Mouse (Mus musculus) forebrain, embryonic 11.5 days (tissue): ENCODE measurements around the gene Prss53. TPM values are rescaled to one million over a fixed set of nuclear protein-coding genes. Genes with fewer than 3 reads are reported as not detected.
"Not testable (repeated sequence)": the region's sequence is repeated elsewhere in the genome, so short reads cannot be mapped to it uniquely, and the experiment has no call there.

ENCODE experiments used
- ATAC-seq: fragments of 200-750 bp; cut with Nextera tagmentation; replicated peaks from 2 replicates; pipeline ENCODE4 v1.8.0; 2017; ENCODE audit warnings: moderate TSS enrichment; ENCODE audit not compliant: low FRiP score
- DNase-seq: peaks from one replicate; pipeline ENCODE4 v3.0.0-alpha.2; 2017; ENCODE audit warnings: low spot score
- H3K27ac ChIP-seq: fragments of 300-500 bp; sonication (generic); 2 replicates; pipeline ENCODE4 v1.5.1; 2014; ENCODE audit warnings: low read depth, low read length
- H3K27me3 ChIP-seq: fragments of 300-500 bp; sonication (generic); 2 replicates; pipeline ENCODE4 v1.6.1; 2014; ENCODE audit warnings: mild to moderate bottlenecking, low read length, mixed read lengths; ENCODE audit not compliant: control insufficient read depth, insufficient read depth
- H3K36me3 ChIP-seq: fragments of 300-500 bp; sonication (generic); 2 replicates; pipeline ENCODE4 v1.6.1; 2014; ENCODE audit warnings: mild to moderate bottlenecking, low read length, moderate library complexity, mixed read lengths; ENCODE audit not compliant: control insufficient read depth, insufficient read depth
- H3K4me1 ChIP-seq: fragments of 300-500 bp; sonication (generic); replicated peaks from 2 replicates; pipeline ENCODE4 v1.6.1; 2014; ENCODE audit warnings: low read length, mixed read lengths; ENCODE audit not compliant: control insufficient read depth, insufficient read depth
- H3K4me2 ChIP-seq: fragments of 300-500 bp; sonication (generic); 2 replicates; pipeline ENCODE4 v1.6.1; 2014; ENCODE audit warnings: low read depth, mild to moderate bottlenecking, low read length, moderate library complexity, mixed read lengths; ENCODE audit not compliant: severe bottlenecking
- H3K4me3 ChIP-seq: fragments of 300-500 bp; sonication (generic); 2 replicates; pipeline ENCODE4 v1.5.1; 2014; ENCODE audit warnings: low read depth, low read length
- H3K9ac ChIP-seq: fragments of 300-500 bp; sonication (generic); 2 replicates; pipeline ENCODE4 v1.6.1; 2014; ENCODE audit warnings: low read length
- H3K9me3 ChIP-seq: fragments of 300-500 bp; sonication (generic); 2 replicates; pipeline ENCODE4 v1.6.1; 2016; ENCODE audit warnings: low read length, mixed read lengths; ENCODE audit not compliant: control insufficient read depth
- WGBS: fragments of 180-500 bp; shearing (Covaris S2); extraction: QIAGEN DNeasy Blood & Tissue Kit; methylation state at CpG from one replicate; pipeline ENCODE4 v1.1.7; 2014; 5-methylcytosine and 5-hydroxymethylcytosine counted together
- polyA plus RNA-seq: library from polyadenylated mRNA; unstranded; fragments of >200 nt; fragmentation: Nextera tagmentation; extraction: Ambion mirVana; gene quantifications from 2 replicates; pipeline ENCODE4 v1.2.1, GENCODE M21; 2014

The Prss53 gene
- polyA plus RNA-seq, 1 experiment from 2014 or later, result 0.56 TPM

GRCm38 (mm10) chr7:127907939-127908338, 17.2 kb upstream of the Prss53 start:
- DNase-seq (no peak), ATAC-seq (no peak)
- Histone ChIP-seq H3K27ac (no peak overlapping the region), H3K9me3 (no peaks in the 10 kb centered on the region), H3K27me3 (no peaks in the 10 kb centered on the region), H3K9ac (no peak overlapping the region), H3K4me1 (peaks cover 7% of the 10 kb centered on the region), H3K36me3 (peaks cover 13% of the 10 kb centered on the region), H3K4me2 (no peak overlapping the region), H3K4me3 (no peak overlapping the region)
- 94% methylated on average over 12 of the region's 12 CpGs for WGBS

GRCm38 (mm10) chr7:127903971-127904796, 13.4 kb upstream of the Prss53 start, which contains the start of gene Bckdk:
TSS of gene Bckdk (plus strand) at chr7:127904082.
- ATAC-seq (peak; percentile 93), DNase-seq (peak; percentile 89)
- Histone ChIP-seq H3K27ac (peak within 1 kb of the TSS; percentile 63; the same call in 1 of the 2 replicates), H3K27me3 (no peaks in the 10 kb centered on the region), H3K4me2 (peak within 1 kb of the TSS; percentile 86), H3K36me3 (peaks cover 13% of the 10 kb centered on the region), H3K9me3 (no peaks in the 10 kb centered on the region), H3K9ac (peak within 1 kb of the TSS; percentile 87), H3K4me3 (peak within 1 kb of the TSS; percentile 71), H3K4me1 (peaks cover 3% of the 10 kb centered on the region; the same call in 1 of the 2 replicates)
- 8% methylated on average over 38 of the region's 38 CpGs for WGBS

- WGBS, result 90% methylated on average over 2 of the region's 2 CpGs
- Histone ChIP-seq H3K27me3 (no peaks in the 10 kb centered on the region), H3K27ac (no peak overlapping the region), H3K4me2 (no peak overlapping the region), H3K9me3 (no peaks in the 10 kb centered on the region), H3K4me1 (peaks cover 3% of the 10 kb centered on the region; the same call in 1 of the 2 replicates), H3K9ac (no peak overlapping the region), H3K4me3 (no peak overlapping the region), H3K36me3 (peaks cover 2% of the 10 kb centered on the region; the same call in 1 of the 2 replicates)
- no peak for ATAC-seq
- no peak for DNase-seq
These were observed 11.0 kb upstream of the Prss53 start for GRCm38 (mm10) chr7:127901772-127902171.

- 53% methylated on average over 7 of the region's 7 CpGs for WGBS
These were observed 9.2 kb upstream of the Prss53 start for GRCm38 (mm10) chr7:127899997-127900396.

GRCm38 (mm10) chr7:127898179-127898956, 7.6 kb upstream of the Prss53 start:
- H3K4me3 ChIP-seq, result no peak overlapping the region
- ATAC-seq (no peak), DNase-seq (no peak)
- H3K9ac ChIP-seq, result no peak overlapping the region
- no peaks in the 10 kb centered on the region for H3K27me3 ChIP-seq
- H3K4me2 ChIP-seq, result no peak overlapping the region
- no peak overlapping the region for H3K27ac ChIP-seq
- H3K4me1 ChIP-seq, result 0 out of 2 replicates have a peak, but pooled peaks cover 6% of the 10 kb centered on the region
- H3K36me3 ChIP-seq, result no peaks in the 10 kb centered on the region
- no peaks in the 10 kb centered on the region for H3K9me3 ChIP-seq
- 37% methylated on average over 10 of the region's 10 CpGs for WGBS

More at GRCm38 (mm10) chr7:127899997-127900396, 9.2 kb upstream of the Prss53 start:
- Histone ChIP-seq H3K9ac (no peak overlapping the region), H3K27me3 (no peaks in the 10 kb centered on the region), H3K4me2 (no peak overlapping the region), H3K4me1 (peaks cover 4% of the 10 kb centered on the region; the same call in 1 of the 2 replicates), H3K36me3 (no peaks in the 10 kb centered on the region), H3K27ac (no peak overlapping the region), H3K9me3 (no peaks in the 10 kb centered on the region), H3K4me3 (no peak overlapping the region)
- no peak for ATAC-seq
- DNase-seq, result no peak

GRCm38 (mm10) chr7:127897542-127897941, 6.8 kb upstream of the Prss53 start:
- DNase-seq (no peak), ATAC-seq (no peak)
- Histone ChIP-seq H3K4me3 (no peak overlapping the region), H3K27ac (no peak overlapping the region), H3K9ac (no peak overlapping the region), H3K9me3 (no peaks in the 10 kb centered on the region), H3K4me1 (0 out of 2 replicates have a peak, but pooled peaks cover 6% of the 10 kb centered on the region), H3K4me2 (no peak overlapping the region), H3K36me3 (no peaks in the 10 kb centered on the region), H3K27me3 (no peaks in the 10 kb centered on the region)
- 88% methylated on average over 7 of the region's 7 CpGs for WGBS

GRCm38 (mm10) chr7:127896384-127896783, 5.6 kb upstream of the Prss53 start:
- H3K4me1 ChIP-seq, result 0 out of 2 replicates have a peak, but pooled peaks cover 6% of the 10 kb centered on the region
- H3K9me3 ChIP-seq, result no peaks in the 10 kb centered on the region
- ATAC-seq (no peak), DNase-seq (peak; percentile 74)
- H3K4me3 ChIP-seq, result no peak overlapping the region
- no peaks in the 10 kb centered on the region for H3K27me3 ChIP-seq
- 60% methylated on average over 13 of the region's 13 CpGs for WGBS
- no peaks in the 10 kb centered on the region for H3K36me3 ChIP-seq
- H3K9ac ChIP-seq, result no peak overlapping the region
- H3K4me2 ChIP-seq, result no peak overlapping the region
- no peak overlapping the region for H3K27ac ChIP-seq

- not testable (repeated sequence) for H3K9ac ChIP-seq, ATAC-seq, H3K36me3 ChIP-seq, H3K4me3 ChIP-seq, H3K4me1 ChIP-seq, DNase-seq, H3K27ac ChIP-seq, H3K27me3 ChIP-seq, H3K9me3 ChIP-seq
- peak overlapping the region; percentile 24; the same call in 1 of the 2 replicates for H3K4me2 ChIP-seq
- 66% methylated on average over 7 of the region's 7 CpGs for WGBS
These were observed 5.1 kb upstream of the Prss53 start for GRCm38 (mm10) chr7:127895891-127896290.
